ENCODE assay signal across 33 mouse cellular contexts in genomic region chr10:93868886-93869285, GRCm38 (mm10). TPM values are rescaled to one million over a fixed set of nuclear protein-coding genes. Genes with fewer than 3 reads are reported as not detected.
"Had no signal": no experiment of that assay in that cellular context is flagged by ENCODE, and none has a peak within 500 bp of the region (broad histone marks: within the 10 kb centered on the region; RNA-seq: fewer than 3 reads in every experiment).

No protein-coding gene starts in this region.

- H3K4me2 ChIP-seq: heart, embryonic 12.5 days; hindbrain, embryonic 13.5 days; hindbrain, embryonic 15.5 days; kidney, embryonic 15.5 days; limb, embryonic 13.5 days; limb, embryonic 15.5 days; liver, embryonic 12.5 days had no signal

- H3K27me3 ChIP-seq: heart, embryonic 12.5 days; hindbrain, embryonic 13.5 days; hindbrain, embryonic 15.5 days; kidney, embryonic 15.5 days; limb, embryonic 13.5 days; limb, embryonic 15.5 days; liver, embryonic 12.5 days had no signal

- H3K9me3 ChIP-seq: heart, embryonic 10.5 days; heart, embryonic 12.5 days; hindbrain, embryonic 13.5 days; hindbrain, embryonic 15.5 days; kidney, embryonic 15.5 days; limb, embryonic 13.5 days; limb, embryonic 15.5 days; liver, embryonic 12.5 days had no signal

- H3K9ac ChIP-seq: heart, embryonic 12.5 days; hindbrain, embryonic 13.5 days; hindbrain, embryonic 15.5 days; kidney, embryonic 15.5 days; limb, embryonic 13.5 days; limb, embryonic 15.5 days; liver, embryonic 12.5 days; liver, embryonic 14.5 days had no signal

- H3K27ac ChIP-seq: heart, embryonic 10.5 days; hindbrain, embryonic 13.5 days; hindbrain, embryonic 15.5 days; hindbrain, postnatal 0 days; kidney, embryonic 15.5 days; kidney, postnatal 0 days; limb, embryonic 13.5 days; limb, embryonic 15.5 days; liver, embryonic 12.5 days; liver, embryonic 14.5 days had no signal

- ATAC-seq: hindbrain, postnatal 0 days; intestine, embryonic 16.5 days; liver, embryonic 12.5 days had no signal

- DNase-seq: gastrocnemius, postnatal 14 days; gastrocnemius, postnatal 36 days; heart, adult 18-20 months; heart, postnatal 10 days; heart, postnatal 36 days; kidney, adult 11 months; kidney, adult 2 months; kidney, adult 9 months; kidney, postnatal 14 days; kidney, postnatal 36 days; layer of hippocampus, adult 9-11 months; layer of hippocampus, postnatal 36 days; left cerebral cortex, postnatal 4 days had no signal

- H3K4me3 ChIP-seq: heart, embryonic 10.5 days; heart, embryonic 12.5 days; hindbrain, embryonic 13.5 days; hindbrain, embryonic 15.5 days; kidney, embryonic 15.5 days; limb, embryonic 13.5 days; limb, embryonic 15.5 days; liver, embryonic 12.5 days had no signal

- H3K4me1 ChIP-seq: heart, embryonic 10.5 days; heart, embryonic 12.5 days; hindbrain, embryonic 13.5 days; hindbrain, embryonic 15.5 days; kidney, embryonic 15.5 days; limb, embryonic 13.5 days; limb, embryonic 15.5 days; liver, embryonic 12.5 days had no signal

RNA-seq across cellular contexts. Expression of gene Usp44, which starts 37.5 kb away (rescaled TPM):
- total RNA-seq: heart, adult 18-20 months; heart, adult 8-10 months; heart, postnatal 10 days; heart, postnatal 36 days; layer of hippocampus, adult 18-20 months; layer of hippocampus, adult 8-10 months; layer of hippocampus, postnatal 14 days; layer of hippocampus, postnatal 36 days; left cerebral cortex, adult 8-10 months; left cerebral cortex, postnatal 10 days; left cerebral cortex, postnatal 25 days; liver, adult 2 months had no signal
- polyA plus RNA-seq: liver, adult 2 months had no signal
